Mouse (Mus musculus) hindbrain, embryonic 16.5 days (tissue): ENCODE results near the gene Vmn2r100. TPM values are rescaled to one million over a fixed set of nuclear protein-coding genes. Genes with fewer than 3 reads are reported as not detected.

Experiments used
- ATAC-seq: fragments of 200-750 bp; cut with Nextera tagmentation; 2 replicates; pipeline ENCODE4 v1.8.0; 2017; ENCODE audit warnings: moderate TSS enrichment, moderate library complexity
- H3K27ac ChIP-seq: fragments of 300-500 bp; sonication (generic); 2 replicates; pipeline ENCODE4 v1.5.1; 2014; ENCODE audit warnings: low read depth, mild to moderate bottlenecking, control low read depth, low read length, moderate library complexity
- H3K27me3 ChIP-seq: fragments of 300-500 bp; sonication (generic); replicated peaks from 2 replicates; pipeline ENCODE4 v1.6.1; 2014; ENCODE audit warnings: low read length; ENCODE audit not compliant: control insufficient read depth, insufficient read depth
- H3K36me3 ChIP-seq: fragments of 300-500 bp; sonication (generic); 2 replicates; pipeline ENCODE4 v1.6.1; 2014; ENCODE audit warnings: mild to moderate bottlenecking, low read length, moderate library complexity, mixed read lengths; ENCODE audit not compliant: control insufficient read depth, insufficient read depth
- H3K4me1 ChIP-seq: fragments of 300-500 bp; sonication (generic); 2 replicates; pipeline ENCODE4 v1.6.1; 2014; ENCODE audit warnings: low read depth, low read length; ENCODE audit not compliant: control insufficient read depth, insufficient read depth
- H3K4me2 ChIP-seq: fragments of 300-500 bp; sonication (generic); 2 replicates; pipeline ENCODE4 v1.6.1; 2014; ENCODE audit warnings: mild to moderate bottlenecking, low read length, control low read depth, moderate library complexity
- H3K4me3 ChIP-seq: fragments of 300-500 bp; sonication (generic); 2 replicates; pipeline ENCODE4 v1.5.1; 2014; ENCODE audit warnings: mild to moderate bottlenecking, low read length, control low read depth, moderate library complexity
- H3K9ac ChIP-seq: fragments of 300-500 bp; sonication (generic); 2 replicates; pipeline ENCODE4 v1.6.1; 2014; ENCODE audit warnings: low read depth, mild to moderate bottlenecking, control low read depth, low read length, moderate library complexity
- H3K9me3 ChIP-seq: fragments of 300-500 bp; sonication (generic); 2 replicates; pipeline ENCODE4 v1.6.1; 2014; ENCODE audit warnings: mild to moderate bottlenecking, low read length, moderate library complexity; ENCODE audit not compliant: control insufficient read depth
- polyA plus RNA-seq: library from polyadenylated mRNA; unstranded; fragments of >200 nt; fragmentation: Nextera tagmentation; extraction: Ambion mirVana; gene quantifications from 2 replicates; pipeline ENCODE4 v1.2.1, GENCODE M21; 2015

Gene Vmn2r100
- not detected in 2 replicates for polyA plus RNA-seq

GRCm38 (mm10) chr17:19504432-19504831, at the start of gene Vmn2r100:
TSS of gene Vmn2r100 (plus strand) at chr17:19504732.
- no peak within 1 kb of the TSS for H3K4me2 ChIP-seq
- no peaks in the 10 kb centered on the region for H3K27me3 ChIP-seq
- no peaks in the 10 kb centered on the region for H3K9me3 ChIP-seq
- no peak for ATAC-seq
- no peaks in the 10 kb centered on the region for H3K36me3 ChIP-seq
- no peak within 1 kb of the TSS for H3K27ac ChIP-seq
- no peaks in the 10 kb centered on the region for H3K4me1 ChIP-seq
- H3K4me3 ChIP-seq: no peak within 1 kb of the TSS
- no peak within 1 kb of the TSS for H3K9ac ChIP-seq

- Histone ChIP-seq H3K4me1 (no peaks in the 10 kb centered on the region), H3K4me2 (no peak overlapping the region), H3K9me3 (peaks cover 11% of the 10 kb centered on the region), H3K27me3 (no peaks in the 10 kb centered on the region), H3K9ac (no peak overlapping the region), H3K27ac (no peak overlapping the region), H3K36me3 (no peaks in the 10 kb centered on the region), H3K4me3 (no peak overlapping the region)
- no peak for ATAC-seq
These were observed 21.7 kb upstream of the Vmn2r100 start for GRCm38 (mm10) chr17:19482866-19483265.

- no peaks in the 10 kb centered on the region for H3K9me3 ChIP-seq
- no peak within 1 kb of the TSS for H3K4me2 ChIP-seq
- no peaks in the 10 kb centered on the region for H3K36me3 ChIP-seq
- H3K27me3 ChIP-seq: no peaks in the 10 kb centered on the region
- H3K27ac ChIP-seq: no peak within 1 kb of the TSS
- H3K9ac ChIP-seq: no peak within 1 kb of the TSS
- no peak for ATAC-seq
- no peak within 1 kb of the TSS for H3K4me3 ChIP-seq
- H3K4me1 ChIP-seq: no peaks in the 10 kb centered on the region
These were observed 72.4 kb downstream of the Vmn2r100 start, which contains the start of gene Vmn2r101 for GRCm38 (mm10) chr17:19576927-19577326. TSS of gene Vmn2r101 (plus strand) at chr17:19577227.

Other genes with a start within 250 kb of the Vmn2r100 start
- gene Vmn2r99, start 142.8 kb upstream of the Vmn2r100 start, polyA plus RNA-seq: not detected in 2 replicates
- gene Vmn2r101, start 72.5 kb downstream of the Vmn2r100 start, polyA plus RNA-seq: not detected in 2 replicates
- gene Vmn2r102, start 155.6 kb downstream of the Vmn2r100 start, polyA plus RNA-seq: not detected in 2 replicates